Mouse (Mus musculus) CH12.LX (cell line): ENCODE measurements around the gene Crip2. TPM values are rescaled to one million over a fixed set of nuclear protein-coding genes. Genes with fewer than 3 reads are reported as not detected.

Source experiments
- DNase-seq: peaks from one replicate; pipeline ENCODE4 v3.0.0-alpha.2; 2013; ENCODE audit errors: extremely low read depth
- H3K27ac ChIP-seq: 2 replicates; pipeline ENCODE4 v1.5.1; 2012; ENCODE audit warnings: low read depth, mild to moderate bottlenecking, control low read depth, moderate library complexity; ENCODE audit not compliant: insufficient read depth
- H3K27me3 ChIP-seq: replicated peaks from 2 replicates; pipeline ENCODE3; 2012; ENCODE audit warnings: inconsistent platforms
- H3K36me3 ChIP-seq, 2 experiments: replicated peaks in 1 of 2; 2 replicates each; pipeline versions ENCODE3 to v1.6.1; 2012; ENCODE audit warnings: inconsistent platforms in 1 of 2, low read length in 1 of 2, mild to moderate bottlenecking in 1 of 2, mixed read lengths in 1 of 2, moderate library complexity in 1 of 2; ENCODE audit not compliant: control insufficient read depth in 1 of 2, insufficient read depth in 1 of 2
- H3K4me1 ChIP-seq, 2 experiments: 2 replicates each; pipeline ENCODE4 v1.6.1; 2012; ENCODE audit warnings: inconsistent platforms in 1 of 2, moderate library complexity in 1 of 2; ENCODE audit not compliant: insufficient read depth in 2 of 2, control insufficient read depth in 1 of 2
- H3K4me2 ChIP-seq: 2 replicates; pipeline ENCODE4 v1.6.1; 2012; ENCODE audit warnings: low read depth, mild to moderate bottlenecking, control low read depth; ENCODE audit not compliant: poor library complexity, insufficient read depth, severe bottlenecking
- H3K4me3 ChIP-seq, 3 experiments: fragments of 150-350 bp in 1 of 3; sonication (generic) in 1 of 3; replicated peaks in 1 of 3; 2 replicates each; pipeline versions ENCODE3 to v1.5.1; 2011 to 2012; ENCODE audit warnings: low read depth in 2 of 3, low read length in 2 of 3, mild to moderate bottlenecking in 2 of 3, moderate library complexity in 2 of 3, control low read depth in 1 of 3, improper control_type of control experiment in 1 of 3, inconsistent platforms in 1 of 3, mixed read lengths in 1 of 3; ENCODE audit not compliant: poor library complexity in 1 of 3
- H3K79me2 ChIP-seq: replicated peaks from 2 replicates; pipeline ENCODE4 v1.6.1; 2012; ENCODE audit warnings: mild to moderate bottlenecking, moderate library complexity; ENCODE audit not compliant: control insufficient read depth, poor library complexity, insufficient read depth, severe bottlenecking; ENCODE audit errors: extremely low read depth
- H3K9ac ChIP-seq: 2 replicates; pipeline ENCODE4 v1.6.1; 2012; ENCODE audit warnings: low read depth, mild to moderate bottlenecking, control low read depth, moderate library complexity; ENCODE audit not compliant: insufficient read depth
- H3K9me3 ChIP-seq: replicated peaks from 2 replicates; pipeline ENCODE3; 2012; ENCODE audit warnings: low read length, inconsistent platforms, mixed read lengths
- BHLHE40 ChIP-seq: IDR thresholded peaks from 2 replicates; pipeline ENCODE4 v1.6.1; 2011; ENCODE audit warnings: mild to moderate bottlenecking, low read depth, low read length, improper control_type of control experiment
- CHD2 ChIP-seq: IDR thresholded peaks from 2 replicates; pipeline ENCODE4 v1.6.1; 2011; ENCODE audit warnings: low read length, improper control_type of control experiment
- EP300 ChIP-seq: IDR thresholded peaks from 2 replicates; pipeline ENCODE4 v1.6.1; 2011; ENCODE audit warnings: low read length, improper control_type of control experiment
- ETS1 ChIP-seq: conservative IDR thresholded peaks from 2 replicates; pipeline ENCODE4 v1.6.1; 2012; ENCODE audit warnings: low read depth, mild to moderate bottlenecking, inconsistent platforms, low read length, improper control_type of control experiment, moderate library complexity
- GABPA ChIP-seq: IDR thresholded peaks from 2 replicates; pipeline ENCODE4 v1.6.1; 2012; ENCODE audit warnings: low read depth, low read length, improper control_type of control experiment, inconsistent platforms; ENCODE audit not compliant: insufficient replicate concordance
- KAT2A ChIP-seq: IDR thresholded peaks from 2 replicates; pipeline ENCODE4 v1.6.1; 2012; ENCODE audit warnings: low read length, improper control_type of control experiment, inconsistent platforms; ENCODE audit not compliant: insufficient replicate concordance
- MAX ChIP-seq: IDR thresholded peaks from 2 replicates; pipeline ENCODE4 v1.6.1; 2011; ENCODE audit warnings: low read length, improper control_type of control experiment
- MAZ ChIP-seq: IDR thresholded peaks from 2 replicates; pipeline ENCODE4 v1.6.1; 2012; ENCODE audit warnings: low read depth, mild to moderate bottlenecking, inconsistent platforms, low read length, improper control_type of control experiment, moderate library complexity
- NELFE ChIP-seq: IDR thresholded peaks from 2 replicates; pipeline ENCODE4 v1.6.1; 2011; ENCODE audit warnings: low read depth, low read length, improper control_type of control experiment
- NRF1 ChIP-seq: IDR thresholded peaks from 2 replicates; pipeline ENCODE4 v1.6.1; 2014; ENCODE audit warnings: low read depth, mild to moderate bottlenecking, inconsistent platforms, low read length, improper control_type of control experiment, moderate library complexity
- PAX5 ChIP-seq: IDR thresholded peaks from 2 replicates; pipeline ENCODE4 v1.6.1; 2012; ENCODE audit warnings: low read length, inconsistent platforms, mixed read lengths
- RAD21 ChIP-seq: IDR thresholded peaks from 2 replicates; pipeline ENCODE4 v1.6.1; 2011; ENCODE audit warnings: low read depth, mild to moderate bottlenecking, low read length, improper control_type of control experiment, moderate library complexity
- SIN3A ChIP-seq: IDR thresholded peaks from 2 replicates; pipeline ENCODE4 v1.6.1; 2012; ENCODE audit warnings: low read length, improper control_type of control experiment, inconsistent platforms
- SMC3 ChIP-seq: IDR thresholded peaks from 2 replicates; pipeline ENCODE4 v1.6.1; 2011; ENCODE audit warnings: low read depth, low read length, improper control_type of control experiment
- TBP ChIP-seq: conservative IDR thresholded peaks from 2 replicates; pipeline ENCODE4 v1.6.1; 2011; ENCODE audit warnings: low read depth, low read length, improper control_type of control experiment
- USF2 ChIP-seq: conservative IDR thresholded peaks from 2 replicates; pipeline ENCODE4 v1.6.1; 2011; ENCODE audit warnings: low read depth, low read length, improper control_type of control experiment
- ZC3H11A ChIP-seq: IDR thresholded peaks from 2 replicates; pipeline ENCODE4 v1.6.1; 2012; ENCODE audit warnings: low read depth, mild to moderate bottlenecking, inconsistent platforms, low read length, improper control_type of control experiment
- ZNF384 ChIP-seq: IDR thresholded peaks from 2 replicates; pipeline ENCODE4 v1.6.1; 2012; ENCODE audit warnings: low read depth, low read length, improper control_type of control experiment, inconsistent platforms
- dilution Hi-C: fragments of 300-500 bp; cut with MboI; formaldehyde crosslinking; loops from 2 replicates; pipeline ENCODE4 v1.14.3; 2020; ENCODE audit warnings: low sequenced_read_pairs; ENCODE audit not compliant: extremely low pct_unique_long_range_greater_than_20kb, extremely low pct_ligation_motif_present
- in situ Hi-C: fragments of 300-500 bp; cut with MboI; formaldehyde crosslinking; loops from 3 replicates; pipeline ENCODE4 v1.14.3; 2019; ENCODE audit warnings: low sequenced_read_pairs, low pct_ligation_motif_present, low pct_unique_long_range_greater_than_20kb, mixed read lengths
- polyA plus RNA-seq: library from polyadenylated mRNA; unstranded; fragments of >175 nt; gene quantifications from 2 replicates; pipeline ENCODE4 v1.2.1, GENCODE M21; 2012; ENCODE audit warnings: low read depth; ENCODE audit not compliant: insufficient read length
- total RNA-seq, 2 experiments: library from RNA; depleted of rRNA; stranded (reverse); fragments of 300-350 nt in 1 of 2; fragments of >200 nt in 1 of 2; gene quantifications; 2 replicates each; pipeline ENCODE4 v1.2.3; 2012 to 2014

Gene Crip2
- total and polyA plus RNA-seq, 3 experiments: 0.89 to 7.7 TPM; not detected in 1

DNA sequence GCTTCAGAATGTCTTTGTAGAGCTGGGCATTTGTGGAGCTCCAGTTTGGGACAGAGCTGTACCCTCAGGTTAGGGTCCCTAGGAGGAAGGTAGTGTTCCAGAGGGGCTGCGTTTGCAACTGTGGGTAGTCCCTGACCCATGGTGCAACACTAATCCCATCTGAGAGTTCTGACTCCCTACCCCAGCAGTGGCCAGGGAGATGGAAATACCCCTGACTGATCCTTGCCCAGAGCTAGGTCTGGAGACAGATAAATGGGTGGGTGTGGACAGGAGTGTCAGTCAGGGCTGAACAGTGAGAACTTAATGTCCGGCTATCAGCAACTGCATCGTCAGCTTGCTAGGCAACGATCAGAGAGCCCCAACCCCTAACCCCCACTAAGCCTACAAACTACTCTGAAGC lies 10.6 kb downstream of the Crip2 start:
- Histone ChIP-seq H3K4me3 (no peak overlapping the region), H3K4me2 (no peak overlapping the region), H3K4me1 (peaks cover 18 to 23% of the 10 kb centered on the region in 2 experiments)
- in situ Hi-C loops: loop anchor here (5.0 kb wide), 1 partner anchor 133 kb away; no protein-coding TSS in a partner anchor
- no peak for TF ChIP-seq NRF1
- no peak for TF ChIP-seq BHLHE40
- no peak for TF ChIP-seq ETS1
- no peak for TF ChIP-seq RAD21
- TF ChIP-seq ZC3H11A: no peak
- no peak for TF ChIP-seq MAX
- TF ChIP-seq ZNF384: no peak
- no peak for TF ChIP-seq EP300
- TF ChIP-seq, all 38 proteins: peak for 0
- dilution Hi-C loops: no loop called here
- Histone ChIP-seq H3K36me3 (no peaks in the 10 kb centered on the region), H3K27me3 (peaks cover 73% of the 10 kb centered on the region), H3K9me3 (no peaks in the 10 kb centered on the region), H3K79me2 (no peaks in the 10 kb centered on the region), H3K9ac (no peak overlapping the region), H3K27ac (no peak overlapping the region)
- no peak for DNase-seq

DNA sequence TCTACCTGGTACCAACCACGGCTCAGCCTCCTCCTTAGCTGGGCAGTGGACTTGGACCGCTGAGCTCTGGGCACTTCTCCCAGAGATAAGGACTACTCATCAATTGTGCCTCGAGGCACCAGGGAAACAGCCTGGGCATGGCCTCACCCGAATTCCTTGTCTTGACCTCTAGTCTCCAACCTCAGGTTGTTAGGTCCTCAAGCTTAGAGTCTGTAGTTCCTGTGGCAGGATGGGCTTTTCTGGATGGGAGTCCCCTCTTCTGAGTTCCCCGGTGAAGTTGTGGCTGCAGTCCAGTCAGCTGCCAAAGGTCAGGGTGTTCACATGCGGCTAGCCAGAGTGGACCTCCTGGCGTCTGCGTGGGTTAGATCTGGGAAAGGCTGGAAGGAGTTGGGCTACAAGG lies 11.0 kb downstream of the Crip2 start:
- H3K4me3 ChIP-seq: no peak overlapping the region
- TF ChIP-seq USF2 (no peak), KAT2A (no peak), CHD2 (no peak), GABPA (no peak), PAX5 (no peak), SMC3 (no peak), SIN3A (no peak), MAZ (no peak), TBP (no peak), NELFE (no peak)
- peaks cover 18 to 20% of the 10 kb centered on the region in 2 experiments for H3K4me1 ChIP-seq
- no peak for DNase-seq
- dilution Hi-C loops (no loop called here), in situ Hi-C loops (loop anchor here (5.0 kb wide), 1 partner anchor 134 kb away; no protein-coding TSS in a partner anchor)
- no peaks in the 10 kb centered on the region for H3K9me3 ChIP-seq
- no peaks in the 10 kb centered on the region for H3K79me2 ChIP-seq
- H3K27me3 ChIP-seq: peaks cover 73% of the 10 kb centered on the region
- no peak overlapping the region for H3K27ac ChIP-seq
- H3K4me2 ChIP-seq: peak overlapping the region; percentile 74; the same call in 1 of the 2 replicates
- H3K9ac ChIP-seq: no peak overlapping the region
- H3K36me3 ChIP-seq: no peaks in the 10 kb centered on the region
